Mouse (Mus musculus) left cerebral cortex, postnatal 36 days (tissue): ENCODE results near the gene Nacc1. TPM values are rescaled to one million over a fixed set of nuclear protein-coding genes. Genes with fewer than 3 reads are reported as not detected.
"Not testable (repeated sequence)": the region's sequence is repeated elsewhere in the genome, so short reads cannot be mapped to it uniquely, and the experiment has no call there.

Experiments used
- DNase-seq, 2 experiments: peaks; one replicate each; pipeline ENCODE4 v3.0.0; 2021 to 2022; ENCODE audit warnings: low spot score in 2 of 2, mixed read lengths in 1 of 2
- intact Hi-C: fragments of 180-260 bp; cut with DNase I; formaldehyde crosslinking; loops from one replicate; pipeline ENCODE4 v1.15.1; 2025
- total RNA-seq, 2 experiments: library from RNA; stranded (reverse); gene quantifications; 2 replicates each; pipeline ENCODE4 v1.2.3; 2021

Gene Nacc1
- total RNA-seq, 2 experiments from 2014 or later, result 94.2 to 99.7 TPM

DNA sequence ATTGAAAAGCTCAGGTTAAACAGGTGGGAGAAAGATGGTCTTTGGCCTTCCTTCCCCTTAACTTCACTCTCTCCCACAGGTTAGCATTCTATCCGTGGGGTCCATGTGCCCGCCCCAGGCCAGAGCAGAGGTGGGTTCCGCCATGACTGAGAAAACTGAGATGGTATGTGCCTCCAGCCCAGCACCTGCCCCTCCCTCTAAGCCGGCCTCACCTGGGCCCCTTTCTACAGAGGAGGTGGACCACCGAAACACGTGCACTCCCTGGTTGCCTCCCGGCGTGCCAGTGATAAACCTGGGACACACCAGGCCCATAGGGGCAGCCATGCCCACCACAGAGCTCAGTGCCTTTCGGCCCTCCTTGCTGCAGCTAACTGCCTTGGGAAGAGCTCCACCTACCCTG is 14.9 kb upstream of the Nacc1 start:
- intact Hi-C loops, result loop anchor here (5.0 kb wide), 1 partner anchor 40 kb away; the partner anchor contains the start of gene Ier2
- DNase-seq, result no peak

DNA sequence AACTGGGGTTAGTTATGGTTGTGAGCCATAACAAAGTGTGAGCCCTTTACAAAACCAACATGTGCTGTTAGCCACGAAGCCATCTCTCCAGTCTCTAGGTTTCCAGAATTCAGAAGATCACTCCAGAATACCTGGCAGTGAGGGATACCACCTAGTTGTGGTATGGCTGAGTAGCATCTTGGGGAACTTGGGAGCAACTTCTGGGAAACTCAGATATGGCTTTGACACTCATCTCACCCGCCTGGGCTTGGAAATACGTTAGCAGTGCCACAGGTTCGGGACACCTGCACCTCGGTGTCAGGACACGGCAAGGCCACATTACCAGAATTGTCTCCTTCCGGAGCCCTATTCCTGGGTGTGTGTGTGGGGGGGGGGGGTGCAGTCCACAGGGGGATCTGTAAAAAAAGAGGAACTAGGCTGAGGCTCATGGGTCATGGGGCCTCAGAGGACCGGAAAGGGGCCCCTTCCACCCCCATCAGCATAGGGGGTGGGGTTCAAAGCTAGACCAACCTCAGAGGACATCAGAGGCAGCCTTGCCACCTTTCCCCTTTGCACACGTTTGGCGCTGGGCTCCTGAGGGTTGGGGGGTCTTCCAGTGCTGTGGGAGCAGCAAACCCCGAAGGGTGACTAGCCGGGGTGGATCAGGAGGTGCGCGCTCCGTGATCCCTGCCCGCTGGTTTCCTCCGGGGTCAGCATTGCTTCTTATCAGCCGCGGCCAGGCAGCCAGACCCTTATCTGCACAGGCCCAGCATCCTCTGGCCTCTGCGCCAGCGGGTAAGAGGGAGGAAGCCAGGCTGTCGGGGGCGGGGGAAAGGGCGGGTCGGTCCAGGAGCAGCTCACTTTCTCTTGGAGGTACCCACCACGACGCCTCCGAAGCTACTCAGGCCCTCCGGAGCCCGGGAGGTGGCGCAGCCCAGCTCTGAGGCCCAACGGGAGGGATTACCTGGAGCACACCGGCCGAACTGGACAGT is 13.6 kb upstream of the Nacc1 start, which contains the start of gene Lyl1:
Gene Lyl1, plus strand, starts transcription at position 517 of the 971 bp plus-strand sequence.
- no peak for DNase-seq
- intact Hi-C loops, result loop anchor here (5.0 kb wide), 1 partner anchor 39 kb away; the partner anchor contains the start of gene Ier2

DNA sequence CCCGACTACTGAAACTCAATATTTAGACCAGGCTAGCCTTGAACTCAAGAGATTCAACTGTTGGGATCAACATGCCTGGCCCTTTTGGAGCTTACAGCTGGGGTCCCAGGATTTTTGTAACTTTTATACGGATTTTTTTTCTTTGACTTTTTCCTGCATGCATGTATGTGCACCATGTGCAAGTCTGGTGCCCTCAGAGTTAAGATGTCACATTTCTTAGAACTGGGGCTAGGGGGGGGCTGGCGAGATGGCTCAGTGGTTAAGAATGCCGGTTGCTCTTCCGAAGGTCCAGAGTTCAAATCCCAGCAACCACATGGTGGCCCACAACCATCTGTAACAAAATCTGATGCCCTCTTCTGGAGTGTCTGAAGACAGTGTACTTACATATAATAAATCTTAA is 12.9 kb upstream of the Nacc1 start:
- no peak for DNase-seq
- intact Hi-C loops, result loop anchor here (5.0 kb wide), 1 partner anchor 38 kb away; the partner anchor contains the start of gene Ier2

DNA sequence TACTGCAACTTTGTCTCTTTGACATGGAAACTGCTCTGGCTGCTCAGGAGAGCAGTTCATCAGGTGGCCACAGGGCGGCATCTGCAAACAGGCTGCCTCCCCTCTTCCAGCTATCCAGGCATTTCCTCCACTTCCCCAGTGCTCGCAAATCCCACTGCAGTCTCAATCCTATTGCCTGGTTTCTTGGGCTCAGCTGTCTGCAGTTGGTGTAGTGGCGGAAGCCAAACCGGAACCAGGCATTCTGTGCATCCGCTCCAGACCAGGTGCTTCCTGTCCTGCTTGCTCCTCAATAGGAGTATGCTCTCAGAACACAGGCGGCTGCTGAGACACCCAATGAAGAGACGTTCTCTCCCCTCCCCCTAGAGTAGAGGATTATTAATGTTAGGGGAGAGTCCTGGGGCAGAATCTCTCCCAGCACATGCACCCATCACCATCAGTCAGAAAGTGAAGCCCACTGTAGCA is 12.2 kb upstream of the Nacc1 start:
- peak; percentile 64 for DNase-seq

DNA sequence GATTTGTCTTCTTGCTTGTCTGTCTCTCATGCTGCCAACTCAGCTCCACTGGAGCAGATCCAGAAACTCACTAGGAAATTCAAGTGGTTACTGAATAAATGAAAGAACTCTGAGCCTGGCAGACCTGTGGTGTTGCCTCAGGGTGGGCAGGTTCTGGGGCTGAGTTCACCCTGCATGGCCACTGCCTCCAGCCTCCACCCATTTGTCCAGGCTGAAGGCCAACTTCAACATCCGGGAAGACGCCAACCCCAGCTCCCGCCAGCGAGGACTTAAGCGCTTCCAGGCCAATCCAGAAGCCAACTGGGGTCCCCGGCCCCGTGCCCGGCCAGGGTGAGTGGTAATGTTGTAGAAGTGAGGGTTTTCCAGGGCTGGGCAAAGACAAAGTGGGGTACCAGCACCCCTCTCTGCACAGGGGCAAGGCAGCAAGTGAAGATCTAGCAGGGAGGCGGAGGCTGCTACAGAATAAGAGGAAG is 11.3 kb upstream of the Nacc1 start:
- no peak for DNase-seq
- intact Hi-C loops, result no loop called here

More for the DNA sequence above, 12.2 kb upstream of the Nacc1 start:
- intact Hi-C loops, result loop anchor here (5.0 kb wide), 1 partner anchor 38 kb away; the partner anchor contains the start of gene Ier2

DNA sequence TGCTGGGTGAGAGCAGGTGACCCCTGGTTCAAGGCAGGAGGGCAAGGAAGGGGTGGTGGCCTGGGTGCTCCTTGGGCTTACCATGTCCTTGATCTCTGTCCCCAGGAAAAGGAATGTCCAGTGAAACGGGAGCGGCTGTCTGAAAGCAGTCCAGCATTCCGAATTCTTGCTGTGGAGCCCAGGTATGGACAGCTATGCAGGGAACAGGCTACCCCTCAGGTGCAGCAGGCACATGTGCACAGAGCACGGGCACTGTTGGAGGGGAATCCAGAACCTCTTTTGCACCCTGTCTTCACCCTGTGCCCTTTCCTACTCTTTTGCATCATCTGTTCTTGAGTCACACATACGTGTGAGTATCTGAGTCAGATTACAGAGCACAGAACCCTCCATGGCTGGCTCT is 10.6 kb upstream of the Nacc1 start:
- intact Hi-C loops, result no loop called here
- DNase-seq, result no peak

DNA sequence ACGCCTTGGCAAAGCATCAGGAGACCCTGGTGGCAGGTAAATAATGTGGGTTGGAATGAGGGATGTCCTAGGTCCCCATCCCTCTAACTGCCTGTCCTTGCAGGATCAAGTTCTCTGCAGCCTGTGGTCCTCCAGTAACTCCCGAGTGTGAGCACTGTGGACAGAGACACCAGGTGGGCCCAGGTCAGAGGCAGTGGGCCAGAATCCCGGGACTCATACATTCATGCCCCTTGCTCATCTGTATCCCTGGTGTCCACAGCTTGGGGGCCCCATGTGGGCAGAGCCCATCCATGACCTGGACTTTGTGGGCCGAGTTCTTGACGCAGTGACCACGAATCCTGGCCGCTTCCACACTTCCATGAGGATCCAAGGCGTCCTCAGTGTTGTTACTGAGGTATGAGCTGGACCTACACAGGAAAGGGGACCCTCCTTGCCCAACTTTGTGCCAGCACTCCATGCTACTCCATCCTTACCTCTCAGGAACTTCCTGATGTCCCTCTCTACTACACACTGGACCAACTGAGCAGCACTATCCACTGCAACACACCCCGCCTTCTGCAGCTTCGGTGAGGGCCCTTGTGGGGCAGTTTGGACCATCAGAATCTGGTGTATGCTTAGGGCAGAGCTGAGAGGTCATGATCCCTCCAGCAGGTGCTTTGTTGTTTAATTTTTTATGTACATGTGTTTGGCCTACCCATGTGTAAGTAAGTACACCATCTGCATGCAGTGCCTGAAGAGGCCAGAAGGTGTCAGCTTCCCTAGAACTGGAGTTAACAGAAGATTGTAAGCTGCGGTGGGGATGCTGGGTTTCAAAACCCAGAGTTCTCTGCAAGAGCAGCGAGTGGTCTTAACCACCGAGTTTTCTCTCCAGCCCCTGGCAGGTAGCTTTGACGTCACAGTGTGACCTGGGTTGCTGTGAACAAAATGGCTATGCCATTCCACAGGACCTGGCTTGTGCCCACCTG is 9.8 kb upstream of the Nacc1 start:
- intact Hi-C loops, result no loop called here
- DNase-seq, result no peak

DNA sequence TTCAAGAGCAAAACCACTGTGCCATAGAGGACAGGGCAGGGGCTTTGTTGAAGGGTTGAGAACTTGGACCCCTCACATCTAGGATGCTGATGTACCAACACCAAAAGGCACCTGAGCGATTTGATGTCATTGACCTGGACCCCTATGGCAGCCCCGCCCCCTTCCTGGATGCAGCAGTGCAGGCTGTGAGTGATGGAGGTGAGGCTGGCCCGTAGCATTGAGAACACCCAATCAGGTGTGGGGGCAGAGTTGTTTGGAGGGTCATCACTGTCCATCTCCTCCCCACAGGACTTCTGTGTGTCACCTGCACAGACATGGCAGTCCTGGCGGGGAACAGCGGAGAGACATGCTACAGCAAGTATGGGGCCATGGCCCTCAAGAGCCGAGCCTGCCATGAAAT is 7.5 kb upstream of the Nacc1 start:
- DNase-seq, result no peak
- intact Hi-C loops, result no loop called here

DNA sequence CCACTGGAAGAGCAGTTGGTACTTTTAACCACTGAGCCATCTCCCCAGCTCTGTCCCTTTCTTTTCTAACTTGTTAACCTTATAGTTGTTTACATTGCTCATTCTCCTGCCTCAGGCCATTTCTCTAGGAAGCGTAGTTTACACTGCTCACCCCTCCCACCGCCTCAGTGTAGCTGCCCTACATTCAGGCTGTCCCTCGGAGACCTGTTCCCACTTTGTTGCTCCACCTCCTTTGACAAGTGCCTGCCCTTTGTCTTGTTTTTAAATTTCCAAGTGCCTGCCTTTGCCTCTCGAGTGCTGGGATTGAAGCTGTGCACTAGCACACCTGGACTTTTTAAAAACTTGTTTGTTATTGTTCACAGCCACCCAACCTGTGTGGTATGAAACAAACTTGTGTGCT is 5.7 kb upstream of the Nacc1 start:
- no peak for DNase-seq
- intact Hi-C loops, result no loop called here

DNA sequence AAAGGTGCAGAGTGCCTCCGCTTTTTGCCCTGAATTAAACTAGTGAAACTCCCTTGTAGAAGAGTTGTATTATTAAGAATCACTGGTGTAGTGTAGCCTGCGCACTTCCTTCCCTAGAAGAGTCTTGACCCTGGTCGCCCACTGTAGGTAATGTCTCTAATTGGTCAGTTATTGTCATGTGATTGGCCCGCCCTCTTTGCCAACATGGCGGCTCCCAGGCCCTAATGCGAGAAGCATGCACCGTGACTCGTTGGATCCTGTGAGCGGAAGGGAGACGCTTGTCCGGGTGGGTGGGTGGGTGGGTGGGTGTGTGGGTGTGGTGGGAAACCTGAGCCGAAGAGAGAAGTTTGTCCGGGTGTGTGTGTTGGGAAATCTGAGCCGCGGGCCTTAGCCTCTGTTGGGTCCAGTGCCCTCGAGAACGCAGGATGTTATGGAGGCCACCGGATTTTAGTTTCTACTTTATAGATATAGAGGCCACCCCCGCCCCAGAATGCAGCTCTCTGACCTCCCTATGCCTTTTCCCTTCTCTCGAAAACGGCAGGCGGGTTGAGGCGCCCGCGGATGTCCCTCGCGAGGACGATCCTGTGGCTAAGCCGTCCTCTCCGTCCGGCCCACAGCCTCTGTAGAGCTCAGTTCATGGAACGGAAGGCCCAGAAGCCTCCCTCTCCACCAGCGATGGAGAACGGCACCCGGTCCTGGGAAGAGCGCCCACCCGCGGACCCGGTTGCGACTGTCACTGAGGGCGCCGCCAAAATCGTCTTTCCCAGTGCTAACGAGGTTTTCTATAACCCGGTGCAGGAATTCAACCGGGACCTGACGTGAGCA is 1.6 kb upstream of the Nacc1 start:
- DNase-seq, result peak; percentile 91 to 94
- intact Hi-C loops, result no loop called here

DNA sequence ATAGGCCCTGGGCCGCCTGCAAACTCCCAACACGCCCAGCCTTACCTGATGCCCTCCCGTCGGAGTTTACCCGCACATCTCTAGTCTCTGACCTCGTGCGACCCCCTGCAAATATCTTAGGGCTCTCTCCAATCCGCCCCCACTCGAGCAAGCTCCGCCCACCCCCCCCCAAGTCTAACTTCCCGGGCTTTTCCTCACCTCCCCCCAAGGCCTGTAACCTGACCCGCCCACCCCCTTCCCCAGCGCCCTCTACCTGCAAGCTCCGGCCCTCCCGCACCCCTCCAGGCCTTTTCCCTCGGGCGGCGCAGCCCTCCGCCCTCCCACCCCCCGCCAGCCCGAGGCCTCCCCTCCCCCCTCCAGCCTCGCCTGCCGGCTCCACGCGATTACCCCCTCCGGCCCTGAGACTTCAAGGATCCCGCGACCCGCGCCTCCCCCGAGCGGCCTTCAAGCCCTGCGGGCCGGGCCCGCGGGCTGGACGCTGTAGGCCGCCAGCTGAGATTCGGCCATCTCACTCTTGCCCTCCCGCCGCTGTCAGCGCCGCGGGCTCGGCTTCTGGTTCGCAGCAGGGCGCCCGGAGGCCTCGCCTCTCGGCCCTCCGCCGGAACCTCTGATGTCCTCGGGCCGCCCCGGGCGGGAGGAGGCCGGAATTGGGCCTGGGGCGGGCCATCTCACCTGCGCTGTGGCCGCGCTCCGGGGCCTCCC is 508 bp downstream of the Nacc1 start:
- DNase-seq, result peak in 1 of 2 experiments; percentile 11
- intact Hi-C loops, result loop anchor here (1.0 kb wide), 1 partner anchor 22 kb away; no protein-coding TSS in a partner anchor

DNA sequence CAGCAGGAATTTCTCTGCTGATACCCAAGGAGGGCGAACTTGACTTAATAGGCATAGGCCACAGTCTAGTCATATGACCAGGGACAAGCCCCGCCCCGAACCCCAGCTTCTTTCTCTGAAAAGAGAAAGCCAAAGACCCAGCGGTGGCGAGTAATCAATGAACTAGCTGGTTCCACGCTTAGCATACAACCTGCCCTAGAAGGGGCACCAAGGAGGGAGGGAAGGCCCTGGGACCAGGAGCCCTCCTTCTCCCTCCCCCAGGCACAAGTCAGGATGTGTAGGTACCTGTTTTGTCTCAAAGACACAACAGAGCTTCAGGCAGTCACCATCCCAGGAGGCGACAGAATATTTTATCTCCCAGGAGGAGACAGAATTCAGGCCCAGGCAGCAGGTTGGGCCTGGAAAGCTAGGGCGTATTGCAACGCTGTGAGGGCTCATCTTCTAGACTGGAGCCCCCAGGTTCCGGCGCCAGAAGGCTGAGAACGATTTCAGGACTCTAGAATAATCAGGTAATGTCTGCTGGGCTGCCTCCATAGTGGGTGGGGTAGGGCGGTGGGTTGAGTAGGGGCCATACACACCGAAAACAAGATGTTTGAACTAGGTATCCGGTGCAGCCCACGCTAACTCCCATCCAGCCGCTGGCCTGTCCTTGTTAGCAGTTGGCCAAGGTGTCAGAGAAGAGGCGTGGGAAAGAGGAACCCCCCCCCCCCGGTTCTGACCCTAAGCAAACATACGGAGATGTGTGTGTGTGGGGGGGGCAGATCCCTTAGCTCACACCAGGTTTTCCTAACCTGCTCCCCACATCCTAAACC is 1.3 kb downstream of the Nacc1 start, which contains the start of gene Trmt1:
Gene Trmt1, plus strand, starts transcription at position 117 of the 812 bp plus-strand sequence.
- DNase-seq, result peak in 1 of 2 experiments; percentile 29
- intact Hi-C loops, result loop anchor here (1.0 kb wide), 1 partner anchor 21 kb away; no protein-coding TSS in a partner anchor

DNA sequence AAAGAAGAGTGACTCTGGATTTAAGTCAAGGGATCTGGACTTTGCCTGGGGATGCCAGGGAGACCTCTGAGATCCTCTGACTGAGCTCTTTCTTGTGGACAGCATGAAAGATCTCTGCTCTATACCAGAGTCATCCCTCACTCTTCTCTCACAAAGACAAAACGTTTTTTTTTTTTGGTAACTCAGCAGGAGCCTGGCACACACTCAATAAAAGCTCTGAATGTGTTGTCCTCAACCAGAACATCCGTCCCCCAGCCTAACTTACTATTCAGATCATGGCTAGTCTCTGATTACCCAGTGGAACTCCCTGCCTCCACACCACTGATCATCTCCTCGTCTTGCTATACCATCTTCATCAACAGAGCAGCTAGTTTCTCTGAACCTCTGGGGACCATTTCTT is 3.1 kb downstream of the Nacc1 start:
- intact Hi-C loops, result no loop called here
- no peak for DNase-seq

DNA sequence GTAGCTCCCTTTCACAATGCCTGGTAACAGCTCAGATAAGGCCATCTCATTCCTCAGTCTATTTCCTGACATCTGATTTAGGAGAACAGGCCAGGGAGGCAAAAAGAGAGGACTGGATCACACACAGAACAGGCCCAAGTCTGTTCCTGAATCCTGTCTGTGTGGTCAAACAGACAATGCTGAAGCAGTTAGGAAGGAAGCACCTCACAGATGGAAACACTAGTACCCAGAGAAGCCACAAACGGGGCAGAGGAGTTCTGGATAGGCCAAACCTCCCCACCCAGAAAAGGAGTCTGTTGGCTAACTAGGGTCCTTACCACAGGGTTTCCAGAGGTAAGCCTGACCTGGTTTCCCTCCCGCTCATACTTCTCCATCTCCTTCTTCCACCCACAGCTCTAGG is 5.4 kb downstream of the Nacc1 start:
- intact Hi-C loops, result no loop called here
- no peak for DNase-seq

DNA sequence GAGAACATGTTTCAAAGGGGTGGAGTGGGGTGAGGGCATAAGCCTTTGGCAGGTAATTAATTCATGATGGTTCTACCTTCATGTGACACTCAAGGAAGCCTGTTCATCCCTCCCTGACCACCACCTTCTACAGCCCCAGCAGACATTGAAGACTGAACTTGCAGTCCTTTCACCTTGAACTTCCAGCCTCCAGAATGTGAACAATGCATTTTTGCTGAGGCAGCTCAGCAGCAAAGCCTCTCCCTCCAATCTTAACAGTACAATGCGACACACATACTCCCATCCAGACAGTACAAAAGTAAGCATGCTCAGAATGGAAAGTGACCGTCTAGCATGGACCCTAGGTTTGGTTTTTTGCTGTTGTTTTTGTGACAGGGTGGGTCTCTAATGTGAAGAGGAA is 6.2 kb downstream of the Nacc1 start:
- DNase-seq, result no peak
- intact Hi-C loops, result no loop called here

DNA sequence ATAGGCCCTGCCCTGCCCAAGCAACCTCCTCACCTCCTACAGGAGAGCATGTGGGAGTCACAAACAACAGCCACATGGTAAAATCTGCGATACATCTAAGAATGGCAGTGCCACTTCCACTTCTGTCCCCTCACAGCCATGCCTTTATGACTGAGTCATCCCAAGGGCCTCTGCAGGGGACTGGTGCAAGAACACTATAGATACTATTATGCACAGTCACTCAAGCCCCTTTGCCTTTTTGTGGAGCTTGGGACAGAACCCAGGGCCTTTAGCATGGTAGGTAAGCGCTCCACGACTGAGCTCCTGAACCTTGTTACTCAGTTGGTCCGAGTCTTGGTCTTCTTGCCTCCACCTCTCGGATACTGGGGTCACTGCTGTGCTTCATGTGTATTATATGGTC is 10.4 kb downstream of the Nacc1 start:
- intact Hi-C loops, result no loop called here
- DNase-seq, result no peak

DNA sequence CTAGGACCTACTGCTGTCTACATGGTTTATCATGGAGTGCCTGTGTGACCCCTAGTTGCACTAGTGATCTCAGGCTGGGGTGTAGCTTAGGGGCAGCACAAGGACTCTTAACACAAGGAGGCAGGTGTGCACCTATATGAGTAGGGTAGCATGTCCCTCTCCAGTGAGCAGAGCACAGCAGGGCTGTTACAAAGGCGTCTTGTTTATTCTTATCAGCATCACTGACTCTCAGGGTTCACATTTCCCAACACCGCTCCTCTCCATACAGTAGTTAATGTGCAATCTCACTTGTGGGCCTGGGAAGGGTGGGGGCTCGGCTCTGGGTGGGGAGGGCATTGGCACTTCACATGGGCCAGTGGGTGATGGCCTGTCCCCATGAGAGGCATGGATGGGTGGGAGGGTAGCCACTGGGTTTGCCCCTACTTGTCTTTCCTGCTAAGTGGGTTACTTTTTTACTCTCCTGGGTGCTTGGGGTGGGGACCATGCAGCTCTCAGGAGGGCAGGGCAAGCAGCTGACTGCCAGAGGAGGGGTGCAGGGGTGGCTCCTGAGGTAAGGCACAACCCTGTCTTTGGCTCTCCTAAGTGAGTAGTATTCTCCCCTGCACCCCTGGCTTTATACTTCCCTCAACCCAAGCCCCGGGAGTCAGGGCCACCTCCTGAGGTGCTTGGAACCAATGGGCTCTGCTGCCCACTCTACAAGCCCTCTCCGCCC is 17.2 kb downstream of the Nacc1 start:
- DNase-seq, intact Hi-C loops: not testable (repeated sequence)
